15 mouse cellular contexts compared by ENCODE assay signal in the genomic region with DNA sequence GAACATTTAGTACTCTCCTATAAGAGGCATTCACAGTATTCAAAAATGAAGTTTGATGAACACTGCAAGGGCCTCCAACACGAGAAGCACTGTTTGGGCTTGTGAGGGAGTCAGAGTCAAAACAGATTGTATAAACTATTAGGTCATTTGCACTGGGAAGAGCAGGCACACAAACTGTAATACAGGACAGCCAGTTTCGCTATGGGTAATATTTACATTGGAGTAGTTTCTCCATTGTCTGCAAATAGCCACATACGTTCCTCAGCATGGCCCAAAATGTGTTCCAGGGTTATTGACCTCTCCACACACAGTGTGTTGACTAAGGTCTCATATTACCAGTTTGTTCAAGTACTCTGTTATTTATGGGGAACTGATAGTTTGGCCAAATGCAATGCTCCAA.
"Had no signal": no experiment of that assay in that cellular context is flagged by ENCODE, and none has a peak within 500 bp of the region (broad histone marks: within the 10 kb centered on the region; RNA-seq: fewer than 3 reads in every experiment).

No protein-coding gene starts in this region.

- H3K4me1 ChIP-seq: megakaryocyte, embryonic 14.5 days had no signal

- H3K4me2 ChIP-seq: limb, embryonic 13.5 days; lung, embryonic 15.5 days; midbrain, embryonic 15.5 days had no signal

- H3K36me3 ChIP-seq: limb, embryonic 10.5 days; limb, embryonic 13.5 days; lung, embryonic 15.5 days; midbrain, embryonic 10.5 days; midbrain, embryonic 15.5 days had no signal

- DNase-seq: kidney, adult 2 months; kidney, postnatal 25 days; layer of hippocampus, adult 9-11 months; lung, adult 18-20 months; lung, postnatal 10 days; lung, postnatal 36 days; thymus, postnatal 25 days had no signal

- H3K27me3 ChIP-seq: limb, embryonic 13.5 days; lung, embryonic 15.5 days; megakaryocyte, embryonic 14.5 days; midbrain, embryonic 15.5 days had no signal

- H3K9ac ChIP-seq: limb, embryonic 13.5 days; lung, embryonic 15.5 days; midbrain, embryonic 15.5 days had no signal

- H3K4me3 ChIP-seq: layer of hippocampus, adult 2 months; limb, embryonic 10.5 days; limb, embryonic 13.5 days; lung, embryonic 15.5 days; megakaryocyte, embryonic 14.5 days; midbrain, embryonic 10.5 days; midbrain, embryonic 15.5 days had no signal

- H3K27ac ChIP-seq: kidney, postnatal 0 days; layer of hippocampus, adult 2 months; limb, embryonic 10.5 days; limb, embryonic 13.5 days; lung, embryonic 15.5 days; midbrain, embryonic 10.5 days; midbrain, embryonic 15.5 days had no signal

- H3K9me3 ChIP-seq: limb, embryonic 10.5 days; limb, embryonic 13.5 days; lung, embryonic 15.5 days; megakaryocyte, embryonic 14.5 days; midbrain, embryonic 10.5 days; midbrain, embryonic 15.5 days had no signal

- ATAC-seq: midbrain, embryonic 15.5 days had no signal
